Mouse (Mus musculus) limb, embryonic 10.5 days (tissue): Measurements from ENCODE around the gene Rasgef1c. TPM values are rescaled to one million over a fixed set of nuclear protein-coding genes. Genes with fewer than 3 reads are reported as not detected.

Experiments used
- DNase-seq: peaks from one replicate; pipeline ENCODE4 v3.0.0-alpha.2; 2017; ENCODE audit warnings: low spot score
- H3K27ac ChIP-seq: fragments of 300-500 bp; sonication (generic); 2 replicates; pipeline ENCODE4 v1.5.1; 2016; ENCODE audit warnings: mild to moderate bottlenecking
- H3K27me3 ChIP-seq: fragments of 300-500 bp; sonication (generic); 2 replicates; pipeline ENCODE4 v1.6.1; 2016; ENCODE audit warnings: low read depth, mild to moderate bottlenecking; ENCODE audit not compliant: poor library complexity, severe bottlenecking
- H3K36me3 ChIP-seq: fragments of 300-500 bp; sonication (generic); 2 replicates; pipeline ENCODE4 v1.6.1; 2016; ENCODE audit warnings: mild to moderate bottlenecking, moderate library complexity
- H3K4me1 ChIP-seq: fragments of 300-500 bp; sonication (generic); 2 replicates; pipeline ENCODE4 v1.6.1; 2016
- H3K4me3 ChIP-seq: fragments of 300-500 bp; sonication (generic); 2 replicates; pipeline ENCODE4 v1.5.1; 2016; ENCODE audit warnings: mild to moderate bottlenecking, moderate library complexity
- H3K9me3 ChIP-seq: fragments of 300-500 bp; sonication (generic); replicated peaks from 2 replicates; pipeline ENCODE4 v1.6.1; 2016; ENCODE audit warnings: mild to moderate bottlenecking
- WGBS: fragments of 180-500 bp; shearing (Covaris S2); methylation state at CpG from one replicate; pipeline ENCODE4 v1.1.7; 2016; 5-methylcytosine and 5-hydroxymethylcytosine counted together
- polyA plus RNA-seq: library from polyadenylated mRNA; unstranded; fragments of >200 nt; fragmentation: Nextera tagmentation; extraction: Ambion mirVana; gene quantifications from 2 replicates; pipeline ENCODE4 v1.2.1, GENCODE M21; 2016

Rasgef1c gene
- polyA plus RNA-seq, 1 experiment from 2014 or later = 0.15 TPM

- Histone ChIP-seq H3K27ac (no peak overlapping the region), H3K4me3 (no peak overlapping the region), H3K9me3 (no peaks in the 10 kb centered on the region), H3K27me3 (no peaks in the 10 kb centered on the region), H3K36me3 (no peaks in the 10 kb centered on the region), H3K4me1 (no peaks in the 10 kb centered on the region)
- WGBS = 83% methylated on average over 4 of the region's 4 CpGs
- DNase-seq = no peak
Measured at GRCm38 (mm10) chr11:49983875-49984552, 82.4 kb downstream of the Rasgef1c start.

- 84% methylated on average over 4 of the region's 4 CpGs for WGBS
- H3K27ac ChIP-seq = no peak overlapping the region
- no peak for DNase-seq
Measured at GRCm38 (mm10) chr11:49985009-49985408, 83.4 kb downstream of the Rasgef1c start.

GRCm38 (mm10) chr11:49986277-49987036 lies 84.8 kb downstream of the Rasgef1c start:
- Histone ChIP-seq H3K4me1 (no peaks in the 10 kb centered on the region), H3K4me3 (no peak overlapping the region), H3K36me3 (no peaks in the 10 kb centered on the region), H3K27ac (no peak overlapping the region), H3K9me3 (no peaks in the 10 kb centered on the region), H3K27me3 (no peaks in the 10 kb centered on the region)
- DNase-seq = peak; percentile 74
- WGBS = 25% methylated on average over 10 of the region's 10 CpGs

More at GRCm38 (mm10) chr11:49985009-49985408, 83.4 kb downstream of the Rasgef1c start:
- Histone ChIP-seq H3K4me1 (no peaks in the 10 kb centered on the region), H3K9me3 (no peaks in the 10 kb centered on the region), H3K36me3 (no peaks in the 10 kb centered on the region), H3K27me3 (no peaks in the 10 kb centered on the region), H3K4me3 (no peak overlapping the region)

- DNase-seq = no peak
- 57% methylated on average over 2 of the region's 2 CpGs for WGBS
- no peaks in the 10 kb centered on the region for H3K36me3 ChIP-seq
- H3K4me1 ChIP-seq = no peaks in the 10 kb centered on the region
- no peak overlapping the region for H3K4me3 ChIP-seq
- H3K9me3 ChIP-seq = no peaks in the 10 kb centered on the region
- H3K27ac ChIP-seq = no peak overlapping the region
- H3K27me3 ChIP-seq = no peaks in the 10 kb centered on the region
Measured at GRCm38 (mm10) chr11:49994536-49994935, 92.9 kb downstream of the Rasgef1c start.

GRCm38 (mm10) chr11:49996398-49996797 lies 94.8 kb downstream of the Rasgef1c start:
- no peak for DNase-seq
- no peaks in the 10 kb centered on the region for H3K27me3 ChIP-seq
- 83% methylated on average over 4 of the region's 4 CpGs for WGBS
- no peak overlapping the region for H3K4me3 ChIP-seq
- no peaks in the 10 kb centered on the region for H3K9me3 ChIP-seq
- H3K4me1 ChIP-seq = no peaks in the 10 kb centered on the region
- H3K36me3 ChIP-seq = no peaks in the 10 kb centered on the region
- no peak overlapping the region for H3K27ac ChIP-seq

GRCm38 (mm10) chr11:49997321-49997720 lies 95.7 kb downstream of the Rasgef1c start:
- Histone ChIP-seq H3K4me1 (no peaks in the 10 kb centered on the region), H3K36me3 (no peaks in the 10 kb centered on the region), H3K9me3 (no peaks in the 10 kb centered on the region), H3K4me3 (no peak overlapping the region), H3K27me3 (no peaks in the 10 kb centered on the region), H3K27ac (no peak overlapping the region)
- no peak for DNase-seq
- 81% methylated on average over 5 of the region's 5 CpGs for WGBS

GRCm38 (mm10) chr11:50002853-50003252 lies 101.2 kb downstream of the Rasgef1c start:
- Histone ChIP-seq H3K36me3 (no peaks in the 10 kb centered on the region), H3K4me3 (no peak overlapping the region), H3K27me3 (no peaks in the 10 kb centered on the region), H3K4me1 (peaks cover 1% of the 10 kb centered on the region; the same call in 1 of the 2 replicates), H3K9me3 (no peaks in the 10 kb centered on the region), H3K27ac (no peak overlapping the region)
- 95% methylated on average over 4 of the region's 4 CpGs for WGBS
- DNase-seq = no peak

GRCm38 (mm10) chr11:50007776-50008175 lies 106.1 kb downstream of the Rasgef1c start:
- 75% methylated on average over 10 of the region's 10 CpGs for WGBS
- Histone ChIP-seq H3K4me1 (peaks cover 10% of the 10 kb centered on the region), H3K27me3 (no peaks in the 10 kb centered on the region), H3K36me3 (no peaks in the 10 kb centered on the region), H3K4me3 (no peak overlapping the region), H3K27ac (no peak overlapping the region), H3K9me3 (no peaks in the 10 kb centered on the region)
- no peak for DNase-seq

GRCm38 (mm10) chr11:50008231-50008630 lies 106.6 kb downstream of the Rasgef1c start:
- Histone ChIP-seq H3K27ac (no peak overlapping the region), H3K27me3 (no peaks in the 10 kb centered on the region), H3K4me3 (no peak overlapping the region), H3K9me3 (no peaks in the 10 kb centered on the region), H3K36me3 (no peaks in the 10 kb centered on the region), H3K4me1 (peaks cover 10% of the 10 kb centered on the region)
- no peak for DNase-seq
- 22% methylated on average over 5 of the region's 5 CpGs for WGBS

GRCm38 (mm10) chr11:50013016-50013415 lies 111.4 kb downstream of the Rasgef1c start:
- H3K27me3 ChIP-seq = no peaks in the 10 kb centered on the region
- H3K4me3 ChIP-seq = no peak overlapping the region
- peaks cover 8% of the 10 kb centered on the region for H3K4me1 ChIP-seq
- DNase-seq = no peak
- no peak overlapping the region for H3K27ac ChIP-seq
- no peaks in the 10 kb centered on the region for H3K36me3 ChIP-seq
- WGBS = 81% methylated on average over 6 of the region's 6 CpGs
- H3K9me3 ChIP-seq = no peaks in the 10 kb centered on the region

- Histone ChIP-seq H3K27ac (no peak overlapping the region), H3K36me3 (no peaks in the 10 kb centered on the region), H3K27me3 (no peaks in the 10 kb centered on the region), H3K9me3 (no peaks in the 10 kb centered on the region), H3K4me1 (0 out of 2 replicates have a peak, but pooled peaks cover 6% of the 10 kb centered on the region), H3K4me3 (no peak overlapping the region)
- 86% methylated on average over 5 of the region's 5 CpGs for WGBS
- DNase-seq = no peak
Measured at GRCm38 (mm10) chr11:50016503-50016902, 114.9 kb downstream of the Rasgef1c start.

GRCm38 (mm10) chr11:50017511-50017910 lies 115.9 kb downstream of the Rasgef1c start:
- H3K9me3 ChIP-seq = no peaks in the 10 kb centered on the region
- DNase-seq = no peak
- WGBS = 83% methylated on average over 7 of the region's 7 CpGs
- H3K4me3 ChIP-seq = no peak overlapping the region
- H3K27ac ChIP-seq = no peak overlapping the region
- 0 out of 2 replicates have a peak, but pooled peaks cover 2% of the 10 kb centered on the region for H3K27me3 ChIP-seq
- no peaks in the 10 kb centered on the region for H3K36me3 ChIP-seq
- H3K4me1 ChIP-seq = 0 out of 2 replicates have a peak, but pooled peaks cover 6% of the 10 kb centered on the region

- Histone ChIP-seq H3K36me3 (no peaks in the 10 kb centered on the region), H3K4me3 (no peak overlapping the region), H3K27me3 (peaks cover 11% of the 10 kb centered on the region), H3K27ac (no peak overlapping the region), H3K4me1 (0 out of 2 replicates have a peak, but pooled peaks cover 6% of the 10 kb centered on the region), H3K9me3 (no peaks in the 10 kb centered on the region)
- no peak for DNase-seq
Measured at GRCm38 (mm10) chr11:50018848-50019247, 117.2 kb downstream of the Rasgef1c start.
